ENCODE assay signal across 7 mouse cellular contexts in genomic region chr3:40893816-40894258, GRCm38 (mm10). TPM values are rescaled to one million over a fixed set of nuclear protein-coding genes. Genes with fewer than 3 reads are reported as not detected.
DNase-seq lines count a peak whose midpoint lies in the region; ATAC-seq lines count a peak whose summit lies in the region.
"Not testable (repeated sequence)": the region's sequence is repeated elsewhere in the genome, so short reads cannot be mapped to it uniquely, and the experiment has no call there.

No protein-coding gene starts in this region.

- H3K36me3 ChIP-seq in intestine, embryonic 16.5 days (ENCODE audit: control insufficient read depth, insufficient read depth, low read length); midbrain, embryonic 11.5 days (ENCODE audit: control insufficient read depth, insufficient read depth, low read length): not testable (repeated sequence)

- H3K4me1 ChIP-seq in intestine, embryonic 16.5 days (ENCODE audit: control insufficient read depth, insufficient read depth, low read length); midbrain, embryonic 11.5 days (ENCODE audit: control insufficient read depth, insufficient read depth, low read length): not testable (repeated sequence)

- intact Hi-C loops in left cerebral cortex, postnatal 36 days (cut with DNase I) = loop anchor here (5.0 kb wide), 1 partner anchor 47 kb away; the partner anchor contains the start of genes Abhd18 and Mfsd8

- H3K9ac ChIP-seq in intestine, embryonic 16.5 days (ENCODE audit: low read depth, low read length) = peak overlapping the region; percentile 71
- peak overlapping the region; percentile 64 for H3K9ac ChIP-seq in midbrain, embryonic 11.5 days (ENCODE audit: low read length)

- H3K27ac ChIP-seq in intestine, embryonic 16.5 days (ENCODE audit: low read length) = peak overlapping the region; percentile 80
- H3K27ac ChIP-seq in midbrain, embryonic 11.5 days (ENCODE audit: low read depth, low read length) = 0 out of 2 replicates have a peak overlapping the region, but pooled peaks have one; percentile 35

- peak overlapping the region; percentile 54 for H3K4me2 ChIP-seq in intestine, embryonic 16.5 days (ENCODE audit: low read depth, low read length)
- peak overlapping the region; percentile 43 for H3K4me2 ChIP-seq in midbrain, embryonic 11.5 days

- ATAC-seq in intestine, embryonic 16.5 days = peak; percentile 100
- ATAC-seq in midbrain, embryonic 11.5 days (ENCODE audit: low FRiP score) = peak; percentile 100

- peak overlapping the region; percentile 61 for H3K4me3 ChIP-seq in intestine, embryonic 16.5 days (ENCODE audit: low read length)
- H3K4me3 ChIP-seq in midbrain, embryonic 11.5 days (ENCODE audit: low read depth, low read length) = peak overlapping the region; percentile 46

- not testable (repeated sequence) for H3K9me3 ChIP-seq in intestine, embryonic 16.5 days (ENCODE audit: control insufficient read depth, low read length); midbrain, embryonic 11.5 days (ENCODE audit: control insufficient read depth, low read length)

- DNase-seq in adrenal gland, adult 2 months = peak; percentile 99
- DNase-seq in embryo, embryonic 11.5 days (ENCODE audit: low read depth, low spot score) = peak; percentile 98
- peak; percentile 89 to 97 for DNase-seq in gastrocnemius, postnatal 4 days (ENCODE audit: low spot score in 2 of 2)
- peak; percentile 98 to 99 for DNase-seq in left cerebral cortex, postnatal 36 days (ENCODE audit: low spot score in 2 of 2)
- DNase-seq in midbrain, embryonic 11.5 days (ENCODE audit: low spot score, missing footprints) = peak; percentile 99
- peak; percentile 100 for DNase-seq in skeletal muscle tissue, adult 2 months (ENCODE audit: low read depth, low spot score)

- not testable (repeated sequence) for H3K27me3 ChIP-seq in intestine, embryonic 16.5 days (replicated peaks; ENCODE audit: control insufficient read depth, insufficient read depth, low read length); midbrain, embryonic 11.5 days (ENCODE audit: control insufficient read depth, insufficient read depth, low read length)

- under 1% methylated on average over 34 of the region's 38 CpGs for WGBS in intestine, embryonic 16.5 days
- under 1% methylated on average over 33 of the region's 38 CpGs for WGBS in midbrain, embryonic 11.5 days

RNA-seq across cellular contexts. Expression of gene 1700034I23Rik, which starts 8.5 kb away (rescaled TPM):
- not detected for total RNA-seq in adrenal gland, adult 2 months (2021)
- not detected in 2 replicates for polyA plus RNA-seq in adrenal gland, adult 2 months (2012; rRNA removed)
- total RNA-seq in gastrocnemius, postnatal 4 days (2021) = under 1 TPM in 1 of 2 experiments, not detected in 1; 0.22 TPM
- 0.12 and 0.16 TPM in 2 replicates for polyA plus RNA-seq in intestine, embryonic 16.5 days (2015; fragmentation: Nextera tagmentation; extraction: Ambion mirVana)
- total RNA-seq in left cerebral cortex, postnatal 36 days (2021) = under 1 TPM in 1 of 2 experiments, not detected in 1; 0.32 TPM
- 0.08 and 0.18 TPM in 2 replicates for polyA plus RNA-seq in midbrain, embryonic 11.5 days (2014; fragmentation: Nextera tagmentation; extraction: Ambion mirVana)

RNA-seq across cellular contexts. Expression of gene Abhd18, which starts 47.1 kb away (rescaled TPM):
- 1 to 10 TPM; 4.0 to 6.4 TPM for total RNA-seq in adrenal gland, adult 2 months (2021)
- polyA plus RNA-seq in adrenal gland, adult 2 months (2012; rRNA removed) = 0.42 and 1.2 TPM in 2 replicates
- total RNA-seq in gastrocnemius, postnatal 4 days (2021) = 10 to 100 TPM; 16.9 to 20.9 TPM
- 12.6 and 15.8 TPM in 2 replicates for polyA plus RNA-seq in intestine, embryonic 16.5 days (2015; fragmentation: Nextera tagmentation; extraction: Ambion mirVana)
- 10 to 100 TPM; 10.2 to 13.7 TPM for total RNA-seq in left cerebral cortex, postnatal 36 days (2021)
- 4.1 and 5.4 TPM in 2 replicates for polyA plus RNA-seq in midbrain, embryonic 11.5 days (2014; fragmentation: Nextera tagmentation; extraction: Ambion mirVana)

RNA-seq across cellular contexts. Expression of gene Mfsd8, which starts 47.2 kb away (rescaled TPM):
- 10 to 100 TPM; 16.9 to 25.5 TPM for total RNA-seq in adrenal gland, adult 2 months (2021)
- 1.9 and 2.2 TPM in 2 replicates for polyA plus RNA-seq in adrenal gland, adult 2 months (2012; rRNA removed)
- total RNA-seq in gastrocnemius, postnatal 4 days (2021) = 10 to 100 TPM; 13.3 to 13.4 TPM
- 5.8 and 6.0 TPM in 2 replicates for polyA plus RNA-seq in intestine, embryonic 16.5 days (2015; fragmentation: Nextera tagmentation; extraction: Ambion mirVana)
- 10 to 100 TPM; 16.7 to 22.1 TPM for total RNA-seq in left cerebral cortex, postnatal 36 days (2021)
- 6.6 and 9.5 TPM in 2 replicates for polyA plus RNA-seq in midbrain, embryonic 11.5 days (2014; fragmentation: Nextera tagmentation; extraction: Ambion mirVana)

RNA-seq across cellular contexts. Expression of gene Larp1b, which starts 55.8 kb away (rescaled TPM):
- total RNA-seq in adrenal gland, adult 2 months (2021) = 10 to 100 TPM; 33.7 to 35.3 TPM
- polyA plus RNA-seq in adrenal gland, adult 2 months (2012; rRNA removed) = 3.7 and 8.1 TPM in 2 replicates
- 10 to 100 TPM; 45.7 to 51.9 TPM for total RNA-seq in gastrocnemius, postnatal 4 days (2021)
- 13.1 and 14.4 TPM in 2 replicates for polyA plus RNA-seq in intestine, embryonic 16.5 days (2015; fragmentation: Nextera tagmentation; extraction: Ambion mirVana)
- total RNA-seq in left cerebral cortex, postnatal 36 days (2021) = 10 to 100 TPM; 20.5 to 26.5 TPM
- 2.4 TPM in 2 replicates for polyA plus RNA-seq in midbrain, embryonic 11.5 days (2014; fragmentation: Nextera tagmentation; extraction: Ambion mirVana)

Comparison
In these comparisons a context has a peak if more than half of its experiments do, and no peak if none do; other contexts are left out.
1. Peak in every context shown above with its lines: DNase-seq, ATAC-seq, H3K4me3 ChIP-seq and H3K27ac ChIP-seq.